Comparison of ENCODE assay signal across 9 mouse cellular contexts in the genomic region with DNA sequence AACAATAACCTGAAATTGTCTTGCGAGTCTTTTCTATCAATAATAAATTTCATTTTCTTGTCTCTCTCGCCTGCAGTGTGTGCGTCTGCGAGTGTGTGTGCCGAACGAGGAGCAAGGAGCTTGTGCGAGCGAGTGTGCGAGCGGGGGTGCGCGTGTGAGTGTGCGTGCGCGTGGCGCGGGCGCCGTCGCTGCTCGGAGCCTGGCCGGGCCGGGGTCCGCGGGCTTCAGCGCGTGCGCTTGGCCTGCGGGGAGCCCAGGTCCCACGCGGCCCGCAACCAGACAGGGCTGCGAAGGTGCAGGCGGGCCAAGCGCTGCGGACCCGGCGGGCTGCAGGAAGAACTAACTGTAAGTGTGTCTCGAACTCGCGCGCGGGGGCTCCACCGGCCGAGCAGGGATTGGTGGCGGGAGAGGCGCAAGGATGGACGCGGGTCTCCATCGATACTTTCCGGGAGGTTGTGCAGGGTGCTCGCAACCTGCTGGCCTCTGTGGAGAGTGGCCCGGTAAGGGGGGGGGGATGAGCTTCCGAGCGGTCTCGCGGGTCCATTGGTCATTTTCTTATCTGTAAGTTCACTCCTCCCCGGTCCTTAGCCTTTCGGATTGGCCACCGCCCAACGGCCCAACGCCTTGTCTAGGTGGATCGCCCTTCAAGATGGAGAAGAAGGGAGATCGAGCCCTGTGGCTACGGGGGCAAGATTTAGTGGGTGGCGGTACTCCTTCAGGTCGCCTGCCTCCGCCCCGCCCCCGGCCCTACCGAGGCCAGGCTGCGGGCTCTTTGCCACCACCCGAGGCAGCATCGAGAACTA. TPM values are rescaled to one million over a fixed set of nuclear protein-coding genes. Genes with fewer than 3 reads are reported as not detected.
DNase-seq lines count a peak whose midpoint lies in the region; ATAC-seq and TF ChIP-seq lines count a peak whose summit lies in the region.
"Had no signal": no experiment of that assay in that cellular context is flagged by ENCODE, and none has a peak within 500 bp of the region (broad histone marks: within the 10 kb centered on the region; RNA-seq: fewer than 3 reads in every experiment).

No protein-coding gene starts in this region.

- peaks cover 100% of the 10 kb centered on the region for H3K27me3 ChIP-seq in hindbrain, embryonic 10.5 days (ENCODE audit: insufficient read depth, poor library complexity, severe bottlenecking)
- H3K27me3 ChIP-seq in midbrain, embryonic 12.5 days: peaks cover 90% of the 10 kb centered on the region

- peak overlapping the region; percentile 54 for H3K9ac ChIP-seq in midbrain, embryonic 12.5 days (replicated peaks)

- no peaks in the 10 kb centered on the region for H3K36me3 ChIP-seq in hindbrain, embryonic 10.5 days
- H3K36me3 ChIP-seq in midbrain, embryonic 12.5 days: no peaks in the 10 kb centered on the region

- H3K4me1 ChIP-seq in hindbrain, embryonic 10.5 days (replicated peaks): peaks cover 74% of the 10 kb centered on the region
- peaks cover 60% of the 10 kb centered on the region for H3K4me1 ChIP-seq in midbrain, embryonic 12.5 days

- H3K9me3 ChIP-seq in hindbrain, embryonic 10.5 days: no peaks in the 10 kb centered on the region
- H3K9me3 ChIP-seq in midbrain, embryonic 12.5 days: no peaks in the 10 kb centered on the region

- intact Hi-C loops in gastrocnemius, adult 2 months (cut with DNase I): no loop called here
- intact Hi-C loops in gastrocnemius, postnatal 14 days (cut with DNase I; ENCODE audit: low total_unique reads): no loop called here

- no peak for DNase-seq in gastrocnemius, adult 2 months
- no peak for DNase-seq in gastrocnemius, postnatal 14 days
- DNase-seq in ZHBTc4 (ENCODE audit: low read depth, low spot score): peak; percentile 44
- DNase-seq in hindbrain, embryonic 10.5 days (ENCODE audit: low spot score): peak; percentile 67
- no peak for DNase-seq in urinary bladder, adult 2 months (ENCODE audit: low spot score)
- DNase-seq in urinary bladder, postnatal 25 days (ENCODE audit: low spot score): no peak

- 0 out of 2 replicates have a peak, but pooled peaks have one; percentile 47 for ATAC-seq in midbrain, embryonic 12.5 days (ENCODE audit: low FRiP score, low read depth)
- no peak for ATAC-seq in erythroid progenitor cell, adult 5-6 weeks (replicated peaks; ENCODE audit: low FRiP score, poor library complexity, severe bottlenecking)

- peak overlapping the region; percentile 69 for H3K4me2 ChIP-seq in midbrain, embryonic 12.5 days (replicated peaks)

- no peak overlapping the region for H3K27ac ChIP-seq in gastrocnemius, adult 2 months
- H3K27ac ChIP-seq in hindbrain, embryonic 10.5 days: peak overlapping the region; percentile 87
- H3K27ac ChIP-seq in midbrain, embryonic 12.5 days (replicated peaks): peak overlapping the region; percentile 64

- under 1% methylated on average over 74 of the region's 74 CpGs for WGBS in hindbrain, embryonic 10.5 days
- under 1% methylated on average over 74 of the region's 74 CpGs for WGBS in midbrain, embryonic 12.5 days

- peak overlapping the region; percentile 65 for H3K4me3 ChIP-seq in gastrocnemius, adult 2 months
- H3K4me3 ChIP-seq in hindbrain, embryonic 10.5 days: peak overlapping the region; percentile 56
- peak overlapping the region; percentile 48 for H3K4me3 ChIP-seq in midbrain, embryonic 12.5 days

- no peak for TF ChIP-seq CTCF in gastrocnemius, adult 2 months (IDR thresholded peaks at IDR 0.05)

RNA-seq across cellular contexts. Expression of gene Sox1, which starts 9.2 kb away (rescaled TPM):
- total RNA-seq in gastrocnemius, adult 2 months (2021): not detected
- total RNA-seq in gastrocnemius, postnatal 14 days (2021): not detected
- 2.5 and 2.6 TPM in 2 replicates for polyA plus RNA-seq in hindbrain, embryonic 10.5 days (2016; fragmentation: Nextera tagmentation; extraction: Ambion mirVana)
- polyA plus RNA-seq in midbrain, embryonic 12.5 days (2016; fragmentation: Nextera tagmentation; extraction: Ambion mirVana): 6.5 and 8.4 TPM in 2 replicates
- not detected in 2 replicates for polyA plus RNA-seq in urinary bladder, adult 2 months (2012; rRNA removed)
- total RNA-seq in erythroid progenitor cell, adult 5-6 weeks (2015; ENCODE audit: low replicate concordance): not detected in 2 replicates
- total RNA-seq in erythroid progenitor cell, adult 5-6 weeks (2017; ENCODE audit: low replicate concordance): not detected in 2 replicates
- polyA plus RNA-seq: spleen, adult 2 months had no signal

Comparison
In these comparisons a context has a peak if more than half of its experiments do, and no peak if none do; other contexts are left out.
1. DNase-seq: peak in ZHBTc4 (single experiment) and hindbrain, embryonic 10.5 days (single experiment); none in gastrocnemius, adult 2 months (single experiment), gastrocnemius, postnatal 14 days (single experiment), urinary bladder, adult 2 months (single experiment) and urinary bladder, postnatal 25 days (single experiment).
2. Peak in every context shown above with its lines, with median percentiles within 50 percentile points of each other: H3K4me3 ChIP-seq.